Mouse (Mus musculus): Measurements from ENCODE around the gene Plekhm2.

Plekhm2 gene

GRCm38 (mm10) chr4:141632111-141632873 is 32.4 kb downstream of the Plekhm2 start:
- no peak for DNase-seq (ENCODE audit: low read depth)

GRCm38 (mm10) chr4:141631250-141631649 is 33.4 kb downstream of the Plekhm2 start:
- no peak for DNase-seq (ENCODE audit: low read depth)

- no peak for DNase-seq (ENCODE audit: low read depth)
These were observed 34.7 kb downstream of the Plekhm2 start for GRCm38 (mm10) chr4:141630021-141630420.

- no peak for DNase-seq (ENCODE audit: low read depth)
These were observed 36.0 kb downstream of the Plekhm2 start for GRCm38 (mm10) chr4:141628661-141629060.

- DNase-seq (ENCODE audit: low read depth), result no peak
These were observed 37.2 kb downstream of the Plekhm2 start for GRCm38 (mm10) chr4:141627502-141627901.

- DNase-seq (ENCODE audit: low read depth), result no peak
These were observed 38.7 kb downstream of the Plekhm2 start for GRCm38 (mm10) chr4:141625774-141626550.

- peak; percentile 71 for DNase-seq (ENCODE audit: low read depth)
These were observed 39.5 kb downstream of the Plekhm2 start for GRCm38 (mm10) chr4:141624983-141625773.

- no peak for DNase-seq (ENCODE audit: low read depth)
These were observed 40.6 kb downstream of the Plekhm2 start for GRCm38 (mm10) chr4:141624134-141624533.

GRCm38 (mm10) chr4:141623666-141624065 is 41.0 kb downstream of the Plekhm2 start, which contains the start of gene Slc25a34:
Gene Slc25a34 (minus strand): TSS chr4:141623821.
- DNase-seq (ENCODE audit: low read depth), result no peak

- DNase-seq (ENCODE audit: low read depth), result no peak
These were observed 41.7 kb downstream of the Plekhm2 start for GRCm38 (mm10) chr4:141623037-141623436.

GRCm38 (mm10) chr4:141622580-141622979 is 42.1 kb downstream of the Plekhm2 start:
- no peak for DNase-seq (ENCODE audit: low read depth)

GRCm38 (mm10) chr4:141622091-141622490 is 42.6 kb downstream of the Plekhm2 start:
- DNase-seq (ENCODE audit: low read depth), result no peak

GRCm38 (mm10) chr4:141621297-141621696 is 43.4 kb downstream of the Plekhm2 start:
- DNase-seq (ENCODE audit: low read depth), result no peak

- DNase-seq (ENCODE audit: low read depth), result no peak
These were observed 45.3 kb downstream of the Plekhm2 start for GRCm38 (mm10) chr4:141619299-141619883.

- peak; percentile 78 for DNase-seq (ENCODE audit: low read depth)
These were observed 46.0 kb downstream of the Plekhm2 start, which contains the start of gene Tmem82 for GRCm38 (mm10) chr4:141618565-141619243. Gene Tmem82 (minus strand): TSS chr4:141618633.

GRCm38 (mm10) chr4:141617863-141618564 is 46.7 kb downstream of the Plekhm2 start:
- peak; percentile 56 for DNase-seq (ENCODE audit: low read depth)

- peak; percentile 71 for DNase-seq (ENCODE audit: low read depth)
These were observed 47.4 kb downstream of the Plekhm2 start for GRCm38 (mm10) chr4:141617299-141617698.

GRCm38 (mm10) chr4:141616811-141617210 is 47.9 kb downstream of the Plekhm2 start:
- DNase-seq (ENCODE audit: low read depth), result no peak

- no peak for DNase-seq (ENCODE audit: low read depth)
These were observed 49.8 kb downstream of the Plekhm2 start for GRCm38 (mm10) chr4:141614946-141615345.

- no peak for DNase-seq (ENCODE audit: low read depth)
These were observed 55.2 kb downstream of the Plekhm2 start for GRCm38 (mm10) chr4:141609538-141609937.

GRCm38 (mm10) chr4:141605861-141606260 is 58.8 kb downstream of the Plekhm2 start, which contains the start of gene Fblim1:
Gene Fblim1 (minus strand): TSS chr4:141606096.
- DNase-seq (ENCODE audit: low read depth), result no peak

Measured in induced T-regulatory cell, adult 2 months (primary cell).